Mouse (Mus musculus) midbrain, postnatal 0 days (tissue): ENCODE results near the gene Anln. TPM values are rescaled to one million over a fixed set of nuclear protein-coding genes. Genes with fewer than 3 reads are reported as not detected.

Source experiments
- ATAC-seq: fragments of 200-750 bp; cut with Nextera tagmentation; 2 replicates; pipeline ENCODE4 v1.8.0; 2017; ENCODE audit warnings: moderate number of reproducible peaks, mild to moderate bottlenecking, moderate TSS enrichment, moderate library complexity; ENCODE audit not compliant: low FRiP score
- DNase-seq: peaks from one replicate; pipeline ENCODE4 v3.0.0-alpha.2; 2015; ENCODE audit warnings: low spot score
- H3K27ac ChIP-seq: fragments of 300-500 bp; sonication (generic); 2 replicates; pipeline ENCODE4 v1.5.1; 2014; ENCODE audit warnings: low read depth, mild to moderate bottlenecking, low read length, mixed read lengths
- H3K27me3 ChIP-seq: fragments of 300-500 bp; sonication (generic); 2 replicates; pipeline ENCODE4 v1.6.1; 2014; ENCODE audit warnings: low read length, control low read depth, mixed read lengths; ENCODE audit not compliant: insufficient read depth
- H3K36me3 ChIP-seq: fragments of 300-500 bp; sonication (generic); 2 replicates; pipeline ENCODE4 v1.6.1; 2014; ENCODE audit warnings: low read length, control low read depth, mixed read lengths; ENCODE audit not compliant: insufficient read depth
- H3K4me1 ChIP-seq: fragments of 300-500 bp; sonication (generic); 2 replicates; pipeline ENCODE4 v1.6.1; 2014; ENCODE audit warnings: mild to moderate bottlenecking, control low read depth, antibody characterized with exemption, low read length, mixed read lengths; ENCODE audit not compliant: insufficient read depth
- H3K4me2 ChIP-seq: fragments of 300-500 bp; sonication (generic); 2 replicates; pipeline ENCODE4 v1.6.1; 2014; ENCODE audit warnings: low read depth, mild to moderate bottlenecking, low read length, mixed read lengths; ENCODE audit not compliant: poor library complexity, severe bottlenecking
- H3K4me3 ChIP-seq: fragments of 300-500 bp; sonication (generic); 2 replicates; pipeline ENCODE4 v1.5.1; 2014; ENCODE audit warnings: low read depth, mild to moderate bottlenecking, low read length, moderate library complexity
- H3K9ac ChIP-seq: fragments of 300-500 bp; sonication (generic); replicated peaks from 2 replicates; pipeline ENCODE4 v1.6.1; 2014; ENCODE audit warnings: mild to moderate bottlenecking, low read length, moderate library complexity, mixed read lengths; ENCODE audit not compliant: poor library complexity, severe bottlenecking
- H3K9me3 ChIP-seq: fragments of 300-500 bp; sonication (generic); 2 replicates; pipeline ENCODE4 v1.6.1; 2016; ENCODE audit warnings: low read length, control low read depth
- CTCF ChIP-seq: IDR thresholded peaks from 2 replicates; pipeline ENCODE4 v1.5.1; 2016; ENCODE audit warnings: antibody characterized with exemption, mild to moderate bottlenecking
- WGBS: fragments of 180-500 bp; shearing (Covaris S2); extraction: QIAGEN DNeasy Blood & Tissue Kit; methylation state at CpG from one replicate; pipeline ENCODE4 v1.1.7; 2014; 5-methylcytosine and 5-hydroxymethylcytosine counted together
- polyA plus RNA-seq: library from polyadenylated mRNA; unstranded; fragments of >200 nt; fragmentation: Nextera tagmentation; extraction: Ambion mirVana; gene quantifications from 2 replicates; pipeline ENCODE4 v1.2.1, GENCODE M21; 2015
- total RNA-seq: library from RNA; depleted of rRNA; stranded (reverse); fragments of >200 nt; gene quantifications from 2 replicates; pipeline ENCODE4 v1.2.3, GENCODE M21; 2014

Gene Anln
- total and polyA plus RNA-seq, 2 experiments from 2014 or later: 1.7 to 3.6 TPM

DNA sequence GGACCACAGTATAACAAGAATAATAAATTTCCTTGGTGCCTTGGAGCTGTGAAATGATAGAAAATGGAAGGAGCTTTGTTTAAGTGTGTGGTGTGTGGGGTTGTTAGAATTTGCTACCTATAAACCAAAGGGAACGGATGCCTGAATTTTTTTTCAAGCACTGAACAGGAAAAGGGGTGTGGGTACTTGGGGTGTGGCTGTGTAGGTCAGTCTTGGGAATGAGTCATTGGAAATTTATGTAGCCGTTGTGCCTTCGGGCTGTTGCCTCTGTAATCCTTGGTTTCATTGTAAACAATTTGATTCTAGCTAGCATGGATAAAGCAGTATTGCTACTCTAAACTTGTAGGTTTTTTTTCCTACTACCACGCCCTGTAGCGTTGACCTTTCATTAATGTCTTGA is 1.4 kb upstream of the Anln start:
- H3K27me3 ChIP-seq: no peaks in the 10 kb centered on the region
- 95% methylated on average over 5 of the region's 5 CpGs for WGBS
- DNase-seq: no peak
- no peaks in the 10 kb centered on the region for H3K4me1 ChIP-seq
- no peak overlapping the region for H3K27ac ChIP-seq
- no peak overlapping the region for H3K4me2 ChIP-seq
- no peak for TF ChIP-seq CTCF
- no peaks in the 10 kb centered on the region for H3K36me3 ChIP-seq
- ATAC-seq: no peak
- no peak overlapping the region for H3K4me3 ChIP-seq
- no peaks in the 10 kb centered on the region for H3K9me3 ChIP-seq
- H3K9ac ChIP-seq: no peak overlapping the region

DNA sequence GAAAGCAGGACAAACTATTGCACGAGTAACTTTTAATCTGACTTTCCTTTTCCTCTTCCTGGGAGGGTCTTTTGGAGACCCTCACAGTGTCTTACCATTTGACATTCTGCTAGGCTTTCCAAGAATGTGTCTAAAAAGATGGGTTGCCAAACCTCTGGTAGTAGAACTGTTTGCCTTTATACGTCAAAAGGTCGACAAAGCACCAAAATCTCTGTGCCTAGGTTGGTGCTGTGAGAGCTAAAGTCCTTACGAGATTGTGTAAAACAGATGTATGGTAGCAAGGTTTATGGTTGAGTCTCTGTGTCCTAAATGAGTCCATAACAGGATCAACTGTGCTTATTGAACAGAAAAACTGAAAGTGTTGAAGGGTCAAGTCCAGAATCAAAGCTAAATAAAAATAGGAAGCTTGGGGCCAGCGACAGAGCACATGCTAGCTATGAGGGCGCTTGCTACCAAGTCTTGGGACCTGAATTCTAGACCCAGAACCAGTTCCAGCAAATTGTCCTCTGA is 803 bp upstream of the Anln start:
- WGBS: 73% methylated on average over 6 of the region's 6 CpGs
- H3K9ac ChIP-seq: 0 out of 2 replicates have a peak overlapping the region, but pooled peaks have one; percentile 81
- H3K9me3 ChIP-seq: no peaks in the 10 kb centered on the region
- H3K4me1 ChIP-seq: no peaks in the 10 kb centered on the region
- no peaks in the 10 kb centered on the region for H3K27me3 ChIP-seq
- H3K36me3 ChIP-seq: no peaks in the 10 kb centered on the region
- H3K4me3 ChIP-seq: peak overlapping the region; percentile 58; the same call in 1 of the 2 replicates
- no peak for TF ChIP-seq CTCF
- DNase-seq: no peak
- ATAC-seq: no peak
- H3K4me2 ChIP-seq: peak overlapping the region; percentile 82
- no peak overlapping the region for H3K27ac ChIP-seq

DNA sequence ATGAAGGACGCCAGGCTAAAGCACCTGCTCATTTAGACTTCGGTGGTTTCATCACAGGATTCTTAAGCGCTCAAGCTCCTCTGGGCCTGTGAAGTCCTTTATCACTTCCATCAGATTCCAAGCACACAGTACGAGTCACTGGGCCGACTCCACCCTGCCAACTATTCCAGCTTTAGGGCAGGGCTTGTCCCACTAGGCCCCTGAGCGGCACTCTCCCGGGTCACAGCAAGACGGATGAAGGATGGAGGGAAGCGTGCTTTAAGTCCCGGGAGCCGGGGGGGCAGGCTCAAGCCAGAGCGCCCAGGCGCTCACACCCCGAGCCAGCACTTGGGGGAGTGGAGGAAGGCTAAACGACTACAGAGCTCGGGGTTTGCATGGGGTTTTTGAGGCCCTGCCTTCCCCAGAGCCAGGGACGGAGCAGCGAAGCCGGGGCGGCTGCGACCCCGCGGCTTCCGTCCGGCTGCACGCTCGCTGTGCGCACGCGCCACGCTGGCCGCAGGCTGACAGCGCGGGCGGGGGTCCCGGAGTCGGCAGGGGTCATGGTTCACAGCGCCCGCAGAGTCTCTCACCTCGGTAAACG is 497 bp downstream of the Anln start:
- DNase-seq: peak; percentile 48
- under 1% methylated on average over 41 of the region's 41 CpGs for WGBS
- Histone ChIP-seq H3K27ac (0 out of 2 replicates have a peak overlapping the region, but pooled peaks have one; percentile 12), H3K9me3 (no peaks in the 10 kb centered on the region), H3K36me3 (no peaks in the 10 kb centered on the region), H3K4me3 (peak overlapping the region; percentile 58), H3K4me1 (no peaks in the 10 kb centered on the region), H3K27me3 (no peaks in the 10 kb centered on the region), H3K9ac (peak overlapping the region; percentile 81), H3K4me2 (peak overlapping the region; percentile 82)
- no peak for TF ChIP-seq CTCF
- peak; percentile 70 for ATAC-seq

DNA sequence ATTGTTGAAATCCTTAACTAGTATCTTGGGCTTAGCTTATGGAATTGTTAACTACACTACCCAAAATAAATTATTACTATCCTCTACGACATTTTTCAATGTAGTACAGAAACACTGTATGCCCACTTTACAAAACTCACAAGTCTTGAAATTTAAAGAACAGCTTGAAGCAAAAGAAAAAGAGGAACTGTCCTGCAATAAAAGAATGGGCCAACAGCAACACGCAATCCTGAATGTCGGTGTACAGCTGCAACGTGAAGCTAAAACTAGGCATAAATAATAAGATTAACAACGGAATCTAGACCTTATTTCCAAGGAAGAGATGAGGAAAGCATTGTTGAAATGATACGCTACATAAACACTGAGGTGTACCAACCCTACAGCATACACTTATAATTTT is 1.1 kb downstream of the Anln start:
- 18% methylated on average over 6 of the region's 6 CpGs for WGBS
- no peak for ATAC-seq
- no peaks in the 10 kb centered on the region for H3K9me3 ChIP-seq
- H3K4me3 ChIP-seq: peak overlapping the region; percentile 58
- no peak overlapping the region for H3K9ac ChIP-seq
- no peak for TF ChIP-seq CTCF
- DNase-seq: no peak
- H3K27ac ChIP-seq: no peak overlapping the region
- no peaks in the 10 kb centered on the region for H3K4me1 ChIP-seq
- H3K27me3 ChIP-seq: no peaks in the 10 kb centered on the region
- peak overlapping the region; percentile 82 for H3K4me2 ChIP-seq
- H3K36me3 ChIP-seq: no peaks in the 10 kb centered on the region

DNA sequence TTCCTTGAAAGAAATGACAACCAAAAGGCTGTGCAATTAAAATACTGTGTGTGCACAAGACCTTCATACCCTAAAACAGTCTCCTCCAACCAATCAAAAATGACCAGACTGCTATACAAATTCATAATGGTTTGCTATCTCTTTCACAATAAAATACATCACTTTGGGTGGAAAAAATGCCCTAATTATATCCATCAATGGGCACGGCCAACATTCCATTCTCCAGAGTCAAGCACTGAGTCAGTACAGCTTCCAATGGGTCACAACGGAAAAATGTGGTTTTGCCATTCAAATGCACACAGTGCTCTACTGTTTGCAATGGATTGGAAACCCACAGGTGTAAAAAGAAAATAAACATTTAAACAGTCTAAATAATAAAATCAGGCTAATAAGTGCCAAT is 3.1 kb downstream of the Anln start:
- no peaks in the 10 kb centered on the region for H3K9me3 ChIP-seq
- H3K4me3 ChIP-seq: no peak overlapping the region
- DNase-seq: no peak
- WGBS: 74% methylated on average over 2 of the region's 2 CpGs
- TF ChIP-seq CTCF: no peak
- H3K4me2 ChIP-seq: no peak overlapping the region
- no peaks in the 10 kb centered on the region for H3K4me1 ChIP-seq
- H3K36me3 ChIP-seq: no peaks in the 10 kb centered on the region
- ATAC-seq: no peak
- H3K27ac ChIP-seq: no peak overlapping the region
- H3K27me3 ChIP-seq: no peaks in the 10 kb centered on the region
- no peak overlapping the region for H3K9ac ChIP-seq

DNA sequence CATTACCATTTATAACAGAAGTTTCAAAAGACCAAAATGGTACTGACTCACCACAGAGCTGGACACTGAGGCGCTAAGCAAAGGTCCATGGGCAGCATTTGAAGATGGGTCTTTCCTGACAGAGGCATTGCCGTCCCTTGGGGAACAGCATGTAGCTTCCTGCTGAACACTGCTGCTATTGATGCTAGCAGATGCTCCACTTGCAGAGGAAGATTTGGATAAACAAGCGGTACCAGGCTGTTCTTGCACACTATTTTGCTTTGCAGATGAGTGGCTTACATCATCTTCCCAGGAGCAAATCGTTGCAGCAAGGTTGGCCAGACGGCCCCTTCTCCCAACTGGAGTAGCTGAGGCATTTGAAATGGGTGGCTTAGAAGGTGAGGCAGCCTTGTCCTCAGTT is 12.9 kb downstream of the Anln start:
- no peak for TF ChIP-seq CTCF
- Histone ChIP-seq H3K27ac (no peak overlapping the region), H3K9me3 (no peaks in the 10 kb centered on the region), H3K4me2 (no peak overlapping the region), H3K4me1 (no peaks in the 10 kb centered on the region), H3K36me3 (no peaks in the 10 kb centered on the region), H3K4me3 (no peak overlapping the region), H3K9ac (no peak overlapping the region), H3K27me3 (no peaks in the 10 kb centered on the region)
- ATAC-seq (no peak), DNase-seq (peak; percentile 9)
- 66% methylated on average over 5 of the region's 5 CpGs for WGBS
